Mouse (Mus musculus) kidney, embryonic 15.5 days (tissue): ENCODE data around the gene Gadd45g. TPM values are rescaled to one million over a fixed set of nuclear protein-coding genes. Genes with fewer than 3 reads are reported as not detected.

Experiments
- ATAC-seq: fragments of 200-750 bp; cut with Nextera tagmentation; replicated peaks from 2 replicates; pipeline ENCODE4 v1.8.0; 2017; ENCODE audit warnings: moderate TSS enrichment; ENCODE audit not compliant: low FRiP score
- H3K27ac ChIP-seq: fragments of 300-500 bp; sonication (generic); 2 replicates; pipeline ENCODE4 v1.5.1; 2015; ENCODE audit warnings: mild to moderate bottlenecking, inconsistent platforms
- H3K27me3 ChIP-seq: fragments of 300-500 bp; sonication (generic); 2 replicates; pipeline ENCODE4 v1.6.1; 2015; ENCODE audit warnings: inconsistent platforms
- H3K36me3 ChIP-seq: fragments of 300-500 bp; sonication (generic); 2 replicates; pipeline ENCODE4 v1.6.1; 2015; ENCODE audit warnings: inconsistent platforms
- H3K4me1 ChIP-seq: fragments of 300-500 bp; sonication (generic); 2 replicates; pipeline ENCODE4 v1.6.1; 2015; ENCODE audit warnings: inconsistent platforms
- H3K4me2 ChIP-seq: fragments of 300-500 bp; sonication (generic); 2 replicates; pipeline ENCODE4 v1.6.1; 2015; ENCODE audit warnings: moderate library complexity, mild to moderate bottlenecking, inconsistent platforms
- H3K4me3 ChIP-seq: fragments of 300-500 bp; sonication (generic); replicated peaks from 2 replicates; pipeline ENCODE4 v1.5.1; 2015; ENCODE audit warnings: mild to moderate bottlenecking, inconsistent platforms
- H3K9ac ChIP-seq: fragments of 300-500 bp; sonication (generic); 2 replicates; pipeline ENCODE4 v1.6.1; 2015; ENCODE audit warnings: mild to moderate bottlenecking, inconsistent platforms
- H3K9me3 ChIP-seq: fragments of 300-500 bp; sonication (generic); replicated peaks from 2 replicates; pipeline ENCODE4 v1.6.1; 2016; ENCODE audit warnings: inconsistent platforms
- WGBS: fragments of 180-500 bp; shearing (Covaris S2); methylation state at CpG from one replicate; pipeline ENCODE4 v1.1.7; 2015; ENCODE audit warnings: mixed read lengths; 5-methylcytosine and 5-hydroxymethylcytosine counted together
- polyA plus RNA-seq: library from polyadenylated mRNA; unstranded; fragments of >200 nt; fragmentation: Nextera tagmentation; extraction: Ambion mirVana; gene quantifications from 2 replicates; pipeline ENCODE4 v1.2.1, GENCODE M21; 2015

The Gadd45g gene
- polyA plus RNA-seq, 1 experiment from 2014 or later = 40.2 TPM

DNA sequence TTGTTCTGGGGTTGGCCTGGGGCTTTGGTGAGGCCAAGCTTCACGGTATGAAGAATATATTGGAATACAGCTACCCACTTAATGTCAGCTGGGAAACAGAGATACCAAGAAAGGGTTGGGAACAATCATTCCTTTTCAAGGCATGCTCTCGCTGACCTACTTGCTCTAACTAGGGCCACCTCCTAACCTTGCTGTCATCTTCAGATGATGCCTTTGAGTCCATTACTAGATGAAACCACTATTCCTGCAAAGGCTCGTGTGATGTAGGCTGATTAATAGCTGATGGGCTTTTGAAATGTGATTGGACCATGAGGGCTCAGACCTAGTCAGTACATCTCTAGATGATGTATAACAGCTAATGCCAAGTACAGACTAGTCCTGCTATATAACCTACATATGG lies 33.1 kb downstream of the Gadd45g start:
- H3K36me3 ChIP-seq = no peaks in the 10 kb centered on the region
- 90% methylated on average over 3 of the region's 3 CpGs for WGBS
- H3K4me1 ChIP-seq = peaks cover 28% of the 10 kb centered on the region
- H3K27ac ChIP-seq = no peak overlapping the region
- H3K9ac ChIP-seq = no peak overlapping the region
- no peaks in the 10 kb centered on the region for H3K9me3 ChIP-seq
- no peaks in the 10 kb centered on the region for H3K27me3 ChIP-seq
- no peak for ATAC-seq
- no peak overlapping the region for H3K4me2 ChIP-seq
- no peak overlapping the region for H3K4me3 ChIP-seq

- no peaks in the 10 kb centered on the region for H3K27me3 ChIP-seq
- H3K4me2 ChIP-seq = no peak overlapping the region
- no peak overlapping the region for H3K27ac ChIP-seq
- 85% methylated on average over 4 of the region's 4 CpGs for WGBS
- no peak for ATAC-seq
- H3K4me3 ChIP-seq = no peak overlapping the region
- H3K9me3 ChIP-seq = no peaks in the 10 kb centered on the region
- H3K36me3 ChIP-seq = no peaks in the 10 kb centered on the region
- H3K4me1 ChIP-seq = peaks cover 29% of the 10 kb centered on the region
- H3K9ac ChIP-seq = no peak overlapping the region
Observed at GRCm38 (mm10) chr13:51880019-51880418, 33.5 kb downstream of the Gadd45g start.

DNA sequence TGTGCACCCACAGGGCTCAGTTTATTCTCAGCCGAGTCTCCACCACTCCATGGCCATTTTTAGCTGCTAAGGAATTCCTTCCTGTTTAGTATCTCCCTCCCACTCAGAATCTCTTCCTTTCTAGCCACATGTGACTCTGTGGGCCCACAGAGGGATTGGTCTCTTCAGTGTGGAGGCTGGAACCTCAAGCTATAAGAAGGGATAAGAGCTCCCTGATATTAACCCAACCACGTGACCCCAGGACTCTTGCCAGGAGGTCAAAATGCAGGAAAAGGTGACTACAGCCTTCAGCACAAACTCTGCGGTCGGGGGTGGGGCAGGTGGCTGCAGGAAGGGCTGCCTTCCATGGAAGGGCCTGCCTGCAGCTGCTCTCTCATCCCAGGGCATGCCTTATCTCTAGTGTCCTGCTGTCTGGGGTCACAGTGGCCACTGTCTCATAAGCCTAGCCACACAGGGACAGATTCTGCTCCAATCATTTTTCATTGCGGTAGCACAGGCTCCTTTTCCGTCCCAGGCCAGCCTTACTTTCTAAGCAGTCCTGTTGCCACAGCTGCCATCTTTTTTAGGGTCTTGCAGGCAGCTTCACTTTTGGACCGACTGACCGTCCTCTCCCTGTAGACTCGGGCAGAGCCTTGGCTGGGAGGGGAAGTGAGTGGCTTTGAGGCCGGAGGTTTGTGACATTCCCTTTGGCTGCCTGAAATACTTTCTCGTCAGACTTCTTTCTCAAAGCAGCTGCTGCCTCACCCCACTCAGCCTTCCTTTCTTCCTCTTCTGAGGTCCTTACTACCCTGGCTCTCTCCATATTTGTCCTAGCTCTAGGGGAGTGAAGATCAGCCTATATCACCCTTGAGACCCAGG lies 35.0 kb downstream of the Gadd45g start:
- no peaks in the 10 kb centered on the region for H3K9me3 ChIP-seq
- H3K9ac ChIP-seq = no peak overlapping the region
- H3K4me1 ChIP-seq = peaks cover 39% of the 10 kb centered on the region
- H3K4me3 ChIP-seq = no peak overlapping the region
- no peak for ATAC-seq
- no peak overlapping the region for H3K27ac ChIP-seq
- no peak overlapping the region for H3K4me2 ChIP-seq
- 52% methylated on average over 11 of the region's 11 CpGs for WGBS
- no peaks in the 10 kb centered on the region for H3K36me3 ChIP-seq
- no peaks in the 10 kb centered on the region for H3K27me3 ChIP-seq

- Histone ChIP-seq H3K4me1 (peaks cover 43% of the 10 kb centered on the region), H3K4me3 (no peak overlapping the region), H3K4me2 (no peak overlapping the region), H3K36me3 (no peaks in the 10 kb centered on the region), H3K27me3 (no peaks in the 10 kb centered on the region), H3K27ac (no peak overlapping the region), H3K9me3 (no peaks in the 10 kb centered on the region), H3K9ac (no peak overlapping the region)
- no peak for ATAC-seq
- 82% methylated on average over 3 of the region's 3 CpGs for WGBS
Observed at GRCm38 (mm10) chr13:51882218-51882617, 35.7 kb downstream of the Gadd45g start.

GRCm38 (mm10) chr13:51884250-51884649 lies 37.8 kb downstream of the Gadd45g start:
- Histone ChIP-seq H3K27ac (no peak overlapping the region), H3K36me3 (no peaks in the 10 kb centered on the region), H3K4me3 (no peak overlapping the region), H3K27me3 (no peaks in the 10 kb centered on the region), H3K4me2 (no peak overlapping the region), H3K9ac (no peak overlapping the region), H3K4me1 (peaks cover 40% of the 10 kb centered on the region), H3K9me3 (no peaks in the 10 kb centered on the region)
- WGBS = 45% methylated on average over 5 of the region's 5 CpGs
- ATAC-seq = no peak; the same call in 1 of the 2 replicates

DNA sequence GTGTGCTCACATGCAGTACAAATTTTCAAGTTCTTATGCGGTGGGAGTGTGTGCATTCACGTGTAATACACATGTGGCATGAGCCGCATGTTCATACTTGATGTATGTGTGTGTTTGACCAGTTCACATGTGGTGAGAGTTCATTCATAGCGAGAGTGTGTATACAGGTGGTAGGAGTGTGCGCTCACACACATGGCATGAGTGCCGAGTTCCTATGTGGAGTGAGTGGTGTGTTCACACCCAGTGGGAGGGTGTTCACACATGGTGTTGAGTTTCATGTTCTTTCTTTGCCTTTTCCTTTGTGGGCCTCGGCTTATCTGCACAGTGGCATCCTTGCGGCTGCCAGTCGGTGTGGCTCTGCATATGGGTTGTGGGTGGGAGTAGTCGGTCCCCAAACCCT lies 39.1 kb downstream of the Gadd45g start:
- 85% methylated on average over 10 of the region's 10 CpGs for WGBS
- H3K9me3 ChIP-seq = no peaks in the 10 kb centered on the region
- H3K9ac ChIP-seq = no peak overlapping the region
- H3K4me3 ChIP-seq = no peak overlapping the region
- no peaks in the 10 kb centered on the region for H3K27me3 ChIP-seq
- H3K4me2 ChIP-seq = no peak overlapping the region
- H3K4me1 ChIP-seq = peaks cover 40% of the 10 kb centered on the region
- ATAC-seq = no peak
- no peaks in the 10 kb centered on the region for H3K36me3 ChIP-seq
- H3K27ac ChIP-seq = no peak overlapping the region

DNA sequence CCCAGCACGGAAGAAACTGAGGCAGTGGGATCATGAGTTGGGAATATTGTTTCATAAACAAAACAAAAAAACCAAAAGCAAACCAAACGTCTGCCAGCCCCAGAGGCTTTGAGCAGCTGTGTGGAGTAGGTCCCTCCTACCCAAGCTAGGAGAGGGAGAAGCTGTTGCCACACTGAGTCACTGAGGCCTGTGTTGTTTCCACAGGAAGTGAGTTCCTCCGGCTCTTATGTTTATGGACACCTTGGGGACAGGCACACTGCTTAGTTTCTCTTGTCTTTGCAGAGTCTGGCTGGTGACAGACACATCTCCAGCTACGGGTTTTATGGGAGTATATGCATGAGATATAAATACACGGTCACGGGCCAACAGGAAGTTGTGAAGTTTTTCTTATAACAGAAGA lies 39.6 kb downstream of the Gadd45g start:
- Histone ChIP-seq H3K27ac (peak overlapping the region; percentile 57), H3K4me2 (no peak overlapping the region)
- WGBS = 50% methylated on average over 6 of the region's 6 CpGs

DNA sequence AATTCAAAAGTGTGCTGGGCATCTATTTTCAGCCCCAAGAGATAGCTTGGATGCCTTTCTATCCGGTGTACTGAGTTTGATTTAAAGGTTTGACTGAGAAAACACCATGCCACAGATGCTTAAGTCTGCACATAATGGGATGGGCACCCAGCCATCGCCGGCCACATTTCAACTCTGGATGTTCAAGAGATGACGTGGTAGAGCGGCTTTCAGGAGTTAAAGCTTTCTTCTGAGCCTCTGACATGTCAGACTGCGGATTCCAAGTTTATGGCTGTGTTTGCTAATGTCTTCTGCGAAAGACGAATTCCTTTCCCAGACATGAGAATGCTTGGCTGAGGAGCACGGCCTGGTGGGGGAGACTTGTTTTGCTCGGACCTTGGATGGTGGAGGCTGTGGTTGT lies 40.2 kb downstream of the Gadd45g start:
- 31% methylated on average over 10 of the region's 10 CpGs for WGBS
- no peak overlapping the region for H3K4me3 ChIP-seq
- H3K4me1 ChIP-seq = peaks cover 33% of the 10 kb centered on the region
- H3K36me3 ChIP-seq = no peaks in the 10 kb centered on the region
- H3K27me3 ChIP-seq = no peaks in the 10 kb centered on the region
- H3K27ac ChIP-seq = peak overlapping the region; percentile 57
- no peak overlapping the region for H3K4me2 ChIP-seq
- H3K9ac ChIP-seq = no peak overlapping the region
- no peak for ATAC-seq
- no peaks in the 10 kb centered on the region for H3K9me3 ChIP-seq

More for the DNA sequence above, 39.6 kb downstream of the Gadd45g start:
- no peak overlapping the region for H3K4me3 ChIP-seq
- no peak overlapping the region for H3K9ac ChIP-seq
- no peaks in the 10 kb centered on the region for H3K36me3 ChIP-seq
- H3K4me1 ChIP-seq = peaks cover 39% of the 10 kb centered on the region
- H3K9me3 ChIP-seq = no peaks in the 10 kb centered on the region
- ATAC-seq = no peak
- no peaks in the 10 kb centered on the region for H3K27me3 ChIP-seq

GRCm38 (mm10) chr13:51888426-51888825 lies 41.9 kb downstream of the Gadd45g start:
- H3K27ac ChIP-seq = no peak overlapping the region
- WGBS = 69% methylated on average over 2 of the region's 2 CpGs

GRCm38 (mm10) chr13:51891825-51892532 lies 45.5 kb downstream of the Gadd45g start:
- H3K9ac ChIP-seq = no peak overlapping the region
- no peak overlapping the region for H3K4me3 ChIP-seq
- no peak for ATAC-seq
- H3K36me3 ChIP-seq = no peaks in the 10 kb centered on the region
- no peak overlapping the region for H3K4me2 ChIP-seq
- H3K27me3 ChIP-seq = no peaks in the 10 kb centered on the region
- H3K9me3 ChIP-seq = no peaks in the 10 kb centered on the region
- WGBS = 93% methylated on average over 6 of the region's 6 CpGs
- no peaks in the 10 kb centered on the region for H3K4me1 ChIP-seq
- no peak overlapping the region for H3K27ac ChIP-seq

More at GRCm38 (mm10) chr13:51888426-51888825, 41.9 kb downstream of the Gadd45g start:
- peaks cover 24% of the 10 kb centered on the region for H3K4me1 ChIP-seq
- no peak overlapping the region for H3K9ac ChIP-seq
- H3K4me2 ChIP-seq = no peak overlapping the region
- H3K4me3 ChIP-seq = no peak overlapping the region
- H3K9me3 ChIP-seq = no peaks in the 10 kb centered on the region
- H3K36me3 ChIP-seq = no peaks in the 10 kb centered on the region
- no peaks in the 10 kb centered on the region for H3K27me3 ChIP-seq
- ATAC-seq = no peak

- no peaks in the 10 kb centered on the region for H3K36me3 ChIP-seq
- no peak for ATAC-seq
Observed at GRCm38 (mm10) chr13:51897579-51897978, 51.1 kb downstream of the Gadd45g start.

More at GRCm38 (mm10) chr13:51897579-51897978, 51.1 kb downstream of the Gadd45g start:
- H3K9ac ChIP-seq = no peak overlapping the region
- H3K27me3 ChIP-seq = no peaks in the 10 kb centered on the region
- H3K4me1 ChIP-seq = peaks cover 9% of the 10 kb centered on the region
- H3K4me2 ChIP-seq = no peak overlapping the region
- H3K27ac ChIP-seq = no peak overlapping the region
- WGBS = 74% methylated on average over 3 of the region's 3 CpGs
- no peak overlapping the region for H3K4me3 ChIP-seq
- H3K9me3 ChIP-seq = no peaks in the 10 kb centered on the region
